Comparison of ENCODE assay signal across 19 mouse cellular contexts in the genomic region with DNA sequence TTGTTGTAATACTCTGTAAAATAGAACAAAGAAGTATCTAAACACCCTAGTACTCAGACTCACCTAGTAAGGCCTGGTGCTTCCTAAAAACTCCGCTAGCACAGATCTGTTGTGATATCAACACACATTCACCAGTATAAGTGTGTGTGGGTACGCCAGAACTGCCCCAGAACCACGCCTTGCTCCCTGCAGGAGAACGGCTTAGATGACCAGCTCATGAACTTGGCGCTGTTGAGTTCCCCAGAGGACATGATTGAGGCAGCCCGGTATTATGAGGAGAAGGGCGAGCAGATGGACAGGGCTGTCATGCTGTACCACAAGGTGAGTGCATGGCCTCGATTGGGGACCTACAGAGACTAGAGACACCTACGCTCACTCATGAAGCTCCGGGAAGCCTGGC. TPM values are rescaled to one million over a fixed set of nuclear protein-coding genes. Genes with fewer than 3 reads are reported as not detected.
DNase-seq lines count a peak whose midpoint lies in the region; ATAC-seq and TF ChIP-seq lines count a peak whose summit lies in the region.
"Had no signal": no experiment of that assay in that cellular context is flagged by ENCODE, and none has a peak within 500 bp of the region (broad histone marks: within the 10 kb centered on the region; RNA-seq: fewer than 3 reads in every experiment).

No protein-coding gene starts in this region.

- no peak for ATAC-seq in heart, embryonic 13.5 days (ENCODE audit: extremely low read depth, insufficient number of reproducible peaks, low FRiP score, low TSS enrichment)
- no peak for ATAC-seq in liver, embryonic 14.5 days (ENCODE audit: insufficient read depth)
- no peak for ATAC-seq in intestine, embryonic 15.5 days
- ATAC-seq: forebrain, embryonic 13.5 days; forebrain, postnatal 0 days; intestine, embryonic 16.5 days had no signal

- DNase-seq in heart, postnatal 10 days = no peak
- DNase-seq in liver = peak; percentile 63
- DNase-seq in liver, embryonic 14.5 days (ENCODE audit: low read depth in 3 of 3, low spot score in 3 of 3) = no peak
- no peak for DNase-seq in kidney, postnatal 10 days
- DNase-seq in urinary bladder, adult 18-20 months (ENCODE audit: low spot score in 2 of 2) = no peak
- DNase-seq: adrenal gland, adult 2 months; adrenal gland, postnatal 25 days; cerebellum, adult 8-10 months; cerebellum, postnatal 25 days; forebrain, postnatal 0 days; gastrocnemius, postnatal 14 days had no signal

- H3K27me3 ChIP-seq in heart, embryonic 13.5 days (replicated peaks) = no peaks in the 10 kb centered on the region
- H3K27me3 ChIP-seq in liver, embryonic 14.5 days (ENCODE audit: control insufficient read depth, insufficient read depth, low read length) = no peaks in the 10 kb centered on the region
- no peaks in the 10 kb centered on the region for H3K27me3 ChIP-seq in intestine, embryonic 15.5 days (replicated peaks)
- H3K27me3 ChIP-seq: embryonic facial prominence, embryonic 12.5 days; forebrain, embryonic 13.5 days; hindbrain, embryonic 13.5 days had no signal

- H3K27ac ChIP-seq in heart, embryonic 13.5 days (replicated peaks) = no peak overlapping the region
- peak overlapping the region; percentile 94 for H3K27ac ChIP-seq in liver, embryonic 14.5 days
- no peak overlapping the region for H3K27ac ChIP-seq in intestine, embryonic 15.5 days
- H3K27ac ChIP-seq: embryonic facial prominence, embryonic 12.5 days; forebrain, embryonic 13.5 days; hindbrain, embryonic 13.5 days had no signal

- H3K4me3 ChIP-seq in heart, embryonic 13.5 days = no peak overlapping the region
- peak overlapping the region; percentile 72 to 95 for H3K4me3 ChIP-seq in liver, embryonic 14.5 days (ENCODE audit: insufficient read depth in 1 of 2, low read depth in 2 of 2, low read length in 2 of 2)
- H3K4me3 ChIP-seq in intestine, embryonic 15.5 days (replicated peaks) = no peak overlapping the region
- H3K4me3 ChIP-seq: embryonic facial prominence, embryonic 12.5 days; forebrain, embryonic 13.5 days; hindbrain, embryonic 13.5 days had no signal

- H3K36me3 ChIP-seq in heart, embryonic 13.5 days = peaks cover 57% of the 10 kb centered on the region
- H3K36me3 ChIP-seq in liver, embryonic 14.5 days (replicated peaks; ENCODE audit: control insufficient read depth, insufficient read depth, low read depth) = peaks cover 51% of the 10 kb centered on the region
- H3K36me3 ChIP-seq in intestine, embryonic 15.5 days = no peaks in the 10 kb centered on the region

- TF ChIP-seq CTCF in liver, embryonic 14.5 days (IDR thresholded peaks at IDR 0.05; ENCODE audit: low read depth) = peak; percentile 55

- no peak for TF ChIP-seq EP300 in liver, embryonic 14.5 days (IDR thresholded peaks at IDR 0.05; ENCODE audit: low read depth)

- intact Hi-C loops in heart, postnatal 10 days (cut with DNase I) = no loop called here

- WGBS in heart, embryonic 13.5 days = 82% methylated on average over 10 of the region's 10 CpGs
- WGBS in liver, embryonic 14.5 days (ENCODE audit: insufficient replicate concordance) = 67% methylated on average over 10 of the region's 10 CpGs
- 93% methylated on average over 10 of the region's 10 CpGs for WGBS in intestine, embryonic 15.5 days

- H3K4me1 ChIP-seq in heart, embryonic 13.5 days = peaks cover 14% of the 10 kb centered on the region
- H3K4me1 ChIP-seq in liver, embryonic 14.5 days (replicated peaks; ENCODE audit: control insufficient read depth in 2 of 2, insufficient read depth in 2 of 2, low read length in 1 of 2) = peaks cover 43 to 62% of the 10 kb centered on the region in 2 experiments
- 0 out of 2 replicates have a peak, but pooled peaks cover 3% of the 10 kb centered on the region for H3K4me1 ChIP-seq in intestine, embryonic 15.5 days (replicated peaks)
- H3K4me1 ChIP-seq: forebrain, embryonic 13.5 days; hindbrain, embryonic 13.5 days had no signal

- H3K9me3 ChIP-seq in heart, embryonic 13.5 days = no peaks in the 10 kb centered on the region
- no peaks in the 10 kb centered on the region for H3K9me3 ChIP-seq in liver, embryonic 14.5 days (ENCODE audit: control insufficient read depth, low read length)
- no peaks in the 10 kb centered on the region for H3K9me3 ChIP-seq in intestine, embryonic 15.5 days
- H3K9me3 ChIP-seq: embryonic facial prominence, embryonic 12.5 days; forebrain, embryonic 13.5 days; hindbrain, embryonic 13.5 days had no signal

- no peak overlapping the region for H3K9ac ChIP-seq in heart, embryonic 13.5 days
- peak overlapping the region; percentile 88 for H3K9ac ChIP-seq in liver, embryonic 14.5 days (replicated peaks)
- H3K9ac ChIP-seq in intestine, embryonic 15.5 days = no peak overlapping the region
- H3K9ac ChIP-seq: embryonic facial prominence, embryonic 12.5 days; forebrain, embryonic 13.5 days; forebrain, postnatal 0 days; hindbrain, embryonic 13.5 days had no signal

- peak overlapping the region; percentile 40 for H3K4me2 ChIP-seq in heart, embryonic 13.5 days
- H3K4me2 ChIP-seq in liver, embryonic 14.5 days (ENCODE audit: low read depth) = peak overlapping the region; percentile 79
- no peak overlapping the region for H3K4me2 ChIP-seq in intestine, embryonic 15.5 days (replicated peaks)
- H3K4me2 ChIP-seq: embryonic facial prominence, embryonic 12.5 days; forebrain, embryonic 13.5 days; hindbrain, embryonic 13.5 days had no signal

RNA-seq across cellular contexts. Expression of gene Tmem204, which starts 7.1 kb away (rescaled TPM):
- polyA plus RNA-seq in heart, embryonic 13.5 days (2015; fragmentation: Nextera tagmentation; extraction: Ambion mirVana) = 18.0 and 19.4 TPM in 2 replicates
- total RNA-seq in heart, postnatal 10 days (2021) = 10 to 100 TPM; 42.1 to 42.2 TPM
- polyA plus RNA-seq in liver, embryonic 14.5 days (2012; rRNA removed) = 3.0 and 3.1 TPM in 2 replicates
- 4.3 TPM in 2 replicates for polyA plus RNA-seq in liver, embryonic 14.5 days (2014; fragmentation: Nextera tagmentation; extraction: Ambion mirVana)
- polyA plus RNA-seq in intestine, embryonic 15.5 days (2015; fragmentation: Nextera tagmentation; extraction: Ambion mirVana) = 22.8 and 23.2 TPM in 2 replicates
- total RNA-seq: hematopoietic stem cell, adult 5-6 weeks had no signal

RNA-seq across cellular contexts. Expression of gene Telo2, which starts 25.3 kb away (rescaled TPM):
- 25.1 and 29.0 TPM in 2 replicates for polyA plus RNA-seq in heart, embryonic 13.5 days (2015; fragmentation: Nextera tagmentation; extraction: Ambion mirVana)
- 10 to 100 TPM; 15.2 to 16.8 TPM for total RNA-seq in heart, postnatal 10 days (2021)
- polyA plus RNA-seq in liver, embryonic 14.5 days (2012; rRNA removed) = 8.0 and 8.7 TPM in 2 replicates
- 11.0 and 12.1 TPM in 2 replicates for polyA plus RNA-seq in liver, embryonic 14.5 days (2014; fragmentation: Nextera tagmentation; extraction: Ambion mirVana)
- polyA plus RNA-seq in intestine, embryonic 15.5 days (2015; fragmentation: Nextera tagmentation; extraction: Ambion mirVana) = 34.0 and 39.3 TPM in 2 replicates

RNA-seq across cellular contexts. Expression of gene Ptx4, which starts 30.1 kb away (rescaled TPM):
- 0.11 and 0.15 TPM in 2 replicates for polyA plus RNA-seq in heart, embryonic 13.5 days (2015; fragmentation: Nextera tagmentation; extraction: Ambion mirVana)
- total RNA-seq in heart, postnatal 10 days (2021) = 1 to 10 TPM; 1.9 to 4.6 TPM
- not detected in 2 replicates for polyA plus RNA-seq in liver, embryonic 14.5 days (2012; rRNA removed)
- polyA plus RNA-seq in liver, embryonic 14.5 days (2014; fragmentation: Nextera tagmentation; extraction: Ambion mirVana) = not detected in 2 replicates
- polyA plus RNA-seq in intestine, embryonic 15.5 days (2015; fragmentation: Nextera tagmentation; extraction: Ambion mirVana) = 0.15 and 0.25 TPM in 2 replicates
- total RNA-seq: adrenal gland, adult 2 months; adrenal gland, postnatal 25 days; ES-E14 had no signal
- polyA plus RNA-seq: adrenal gland, adult 2 months; forebrain, embryonic 13.5 days; hindbrain, embryonic 13.5 days had no signal

RNA-seq across cellular contexts. Expression of gene Clcn7, which starts 42.7 kb away (rescaled TPM):
- polyA plus RNA-seq in heart, embryonic 13.5 days (2015; fragmentation: Nextera tagmentation; extraction: Ambion mirVana) = 15.7 and 17.9 TPM in 2 replicates
- total RNA-seq in heart, postnatal 10 days (2021) = 10 to 100 TPM; 27.7 to 28.8 TPM
- polyA plus RNA-seq in liver, embryonic 14.5 days (2012; rRNA removed) = 7.1 and 7.9 TPM in 2 replicates
- polyA plus RNA-seq in liver, embryonic 14.5 days (2014; fragmentation: Nextera tagmentation; extraction: Ambion mirVana) = 8.7 and 8.8 TPM in 2 replicates
- 20.3 and 20.4 TPM in 2 replicates for polyA plus RNA-seq in intestine, embryonic 15.5 days (2015; fragmentation: Nextera tagmentation; extraction: Ambion mirVana)

Comparison
In these comparisons a context has a peak if more than half of its experiments do, and no peak if none do; other contexts are left out.
1. H3K4me3 ChIP-seq: peak in liver, embryonic 14.5 days (2 of 2); none in heart, embryonic 13.5 days (single experiment) and intestine, embryonic 15.5 days (single experiment).